8 mouse cellular contexts compared by ENCODE assay signal in genomic region chr9:110733102-110733501, GRCm38 (mm10). TPM values are rescaled to one million over a fixed set of nuclear protein-coding genes. Genes with fewer than 3 reads are reported as not detected.
A peak's percentile ranks its signal among the peaks of the same experiment; 100 is the strongest.
DNase-seq lines count a peak whose midpoint lies in the region; ATAC-seq lines count a peak whose summit lies in the region.

No protein-coding gene starts in this region.

- H3K4me2 ChIP-seq in lung, embryonic 15.5 days: peak overlapping the region; percentile 75
- H3K4me2 ChIP-seq in limb, embryonic 13.5 days (replicated peaks): peak overlapping the region; percentile 75
- H3K4me2 ChIP-seq in neural tube, embryonic 15.5 days: peak overlapping the region; percentile 78

- H3K9me3 ChIP-seq in lung, embryonic 15.5 days: no peaks in the 10 kb centered on the region
- no peaks in the 10 kb centered on the region for H3K9me3 ChIP-seq in forebrain, embryonic 10.5 days
- no peaks in the 10 kb centered on the region for H3K9me3 ChIP-seq in limb, embryonic 13.5 days
- no peaks in the 10 kb centered on the region for H3K9me3 ChIP-seq in neural tube, embryonic 15.5 days (replicated peaks)

- peak overlapping the region; percentile 27; the same call in 1 of the 2 replicates for H3K9ac ChIP-seq in lung, embryonic 15.5 days
- peak overlapping the region; percentile 56; the same call in 1 of the 2 replicates for H3K9ac ChIP-seq in limb, embryonic 13.5 days
- H3K9ac ChIP-seq in neural tube, embryonic 15.5 days (replicated peaks): peak overlapping the region; percentile 28

- peak overlapping the region; percentile 34 for H3K4me3 ChIP-seq in lung, embryonic 15.5 days
- H3K4me3 ChIP-seq in forebrain, embryonic 10.5 days: peak overlapping the region; percentile 51
- peak overlapping the region; percentile 35 for H3K4me3 ChIP-seq in limb, embryonic 13.5 days
- peak overlapping the region; percentile 44 for H3K4me3 ChIP-seq in neural tube, embryonic 15.5 days (replicated peaks)

- peaks cover 11% of the 10 kb centered on the region; the same call in 1 of the 2 replicates for H3K36me3 ChIP-seq in lung, embryonic 15.5 days
- H3K36me3 ChIP-seq in forebrain, embryonic 10.5 days (replicated peaks): 0 out of 2 replicates have a peak, but pooled peaks cover 3% of the 10 kb centered on the region
- H3K36me3 ChIP-seq in limb, embryonic 13.5 days: peaks cover 35% of the 10 kb centered on the region
- H3K36me3 ChIP-seq in neural tube, embryonic 15.5 days: no peaks in the 10 kb centered on the region

- H3K4me1 ChIP-seq in lung, embryonic 15.5 days: peaks cover 60% of the 10 kb centered on the region
- peaks cover 57% of the 10 kb centered on the region for H3K4me1 ChIP-seq in forebrain, embryonic 10.5 days
- H3K4me1 ChIP-seq in limb, embryonic 13.5 days: peaks cover 82% of the 10 kb centered on the region
- H3K4me1 ChIP-seq in neural tube, embryonic 15.5 days: peaks cover 29% of the 10 kb centered on the region

- peaks cover 10% of the 10 kb centered on the region; the same call in 1 of the 2 replicates for H3K27me3 ChIP-seq in lung, embryonic 15.5 days
- peaks cover 84% of the 10 kb centered on the region for H3K27me3 ChIP-seq in forebrain, embryonic 10.5 days (ENCODE audit: poor library complexity, severe bottlenecking)
- peaks cover 43% of the 10 kb centered on the region for H3K27me3 ChIP-seq in limb, embryonic 13.5 days
- peaks cover 11% of the 10 kb centered on the region for H3K27me3 ChIP-seq in neural tube, embryonic 15.5 days (replicated peaks)

- no peak for ATAC-seq in lung, embryonic 15.5 days (ENCODE audit: borderline replicate concordance, extremely low read depth, low FRiP score, low TSS enrichment)
- no peak for ATAC-seq in limb, embryonic 13.5 days (ENCODE audit: low FRiP score, low read depth)
- no peak for ATAC-seq in neural tube, embryonic 15.5 days (ENCODE audit: low FRiP score)

- 2% methylated on average over 8 of the region's 8 CpGs for WGBS in lung, embryonic 15.5 days
- WGBS in forebrain, embryonic 10.5 days: 15% methylated on average over 8 of the region's 8 CpGs
- 8% methylated on average over 8 of the region's 8 CpGs for WGBS in limb, embryonic 13.5 days
- WGBS in neural tube, embryonic 15.5 days: 11% methylated on average over 8 of the region's 8 CpGs

- H3K27ac ChIP-seq in lung, embryonic 15.5 days: peak overlapping the region; percentile 60
- peak overlapping the region; percentile 62 for H3K27ac ChIP-seq in forebrain, embryonic 10.5 days
- peak overlapping the region; percentile 78 for H3K27ac ChIP-seq in limb, embryonic 13.5 days
- peak overlapping the region; percentile 45 for H3K27ac ChIP-seq in neural tube, embryonic 15.5 days (replicated peaks)

- DNase-seq in lung, postnatal 14 days: no peak
- DNase-seq in forebrain, embryonic 10.5 days (ENCODE audit: extremely low spot score, low spot score): no peak
- no peak for DNase-seq in spleen, postnatal 4 days (ENCODE audit: low spot score in 2 of 2)
- DNase-seq in embryo, embryonic 9.5 days (ENCODE audit: extremely low spot score): no peak
- DNase-seq in Muller cell, postnatal 12 days (ENCODE audit: inconsistent ontology term): no peak

RNA-seq across cellular contexts. Expression of gene Myl3, which starts 8.6 kb away (rescaled TPM):
- 19.8 and 68.6 TPM in 2 replicates for polyA plus RNA-seq in lung, embryonic 15.5 days (2015; fragmentation: Nextera tagmentation; extraction: Ambion mirVana)
- polyA plus RNA-seq in forebrain, embryonic 10.5 days (2016; fragmentation: Nextera tagmentation; extraction: Ambion mirVana): 0.27 and 0.54 TPM in 2 replicates
- 3.5 and 4.8 TPM in 2 replicates for polyA plus RNA-seq in limb, embryonic 13.5 days (2015; fragmentation: Nextera tagmentation; extraction: Ambion mirVana)
- 1.9 and 4.1 TPM in 2 replicates for polyA plus RNA-seq in neural tube, embryonic 15.5 days (2015; fragmentation: Nextera tagmentation; extraction: Ambion mirVana)

RNA-seq across cellular contexts. Expression of gene Pth1r, which starts 13.8 kb away (rescaled TPM):
- 78.8 and 79.7 TPM in 2 replicates for polyA plus RNA-seq in lung, embryonic 15.5 days (2015; fragmentation: Nextera tagmentation; extraction: Ambion mirVana)
- polyA plus RNA-seq in forebrain, embryonic 10.5 days (2016; fragmentation: Nextera tagmentation; extraction: Ambion mirVana): 19.2 and 23.0 TPM in 2 replicates
- polyA plus RNA-seq in limb, embryonic 13.5 days (2015; fragmentation: Nextera tagmentation; extraction: Ambion mirVana): 91.1 and 97.7 TPM in 2 replicates
- 12.9 and 17.0 TPM in 2 replicates for polyA plus RNA-seq in neural tube, embryonic 15.5 days (2015; fragmentation: Nextera tagmentation; extraction: Ambion mirVana)
